Mouse (Mus musculus) spleen, adult 18-20 months (tissue): Measurements from ENCODE around the gene Cdr1.

Experiments used
- DNase-seq, 2 experiments: peaks; one replicate each; pipeline ENCODE4 v3.0.0; 2022; ENCODE audit warnings: mixed read lengths in 2 of 2

Gene Cdr1

GRCm38 (mm10) chrX:61185458-61185857 is at the start of gene Cdr1:
Cdr1 (minus strand) TSS chrX:61185558.
- DNase-seq: no peak

DNA sequence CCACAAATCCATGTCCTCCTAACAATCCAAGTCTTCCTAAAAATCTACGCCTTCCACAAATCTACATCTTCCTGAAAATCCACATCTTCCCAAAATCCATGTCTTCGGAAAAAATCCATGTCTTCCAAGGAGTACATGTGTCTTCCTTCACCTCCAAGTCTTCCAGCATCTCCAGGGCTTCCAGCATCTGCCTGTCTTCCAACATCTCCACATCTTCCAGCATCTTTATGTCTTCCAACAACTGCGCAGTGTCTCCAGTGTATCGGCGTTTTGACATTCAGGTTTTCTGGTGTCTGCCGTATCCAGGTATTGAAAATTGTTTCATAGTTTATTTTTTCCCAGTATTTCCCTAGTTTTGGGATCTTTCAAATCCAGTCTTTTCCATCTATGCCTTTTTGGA is 511 bp upstream of the Cdr1 start:
- no peak for DNase-seq

- DNase-seq: no peak
These were observed 18.8 kb downstream of the Cdr1 start for GRCm38 (mm10) chrX:61166519-61166918.

- no peak for DNase-seq
These were observed 24.1 kb downstream of the Cdr1 start for GRCm38 (mm10) chrX:61161249-61161648.

GRCm38 (mm10) chrX:61154657-61155256 is 30.6 kb downstream of the Cdr1 start:
- no peak for DNase-seq

DNA sequence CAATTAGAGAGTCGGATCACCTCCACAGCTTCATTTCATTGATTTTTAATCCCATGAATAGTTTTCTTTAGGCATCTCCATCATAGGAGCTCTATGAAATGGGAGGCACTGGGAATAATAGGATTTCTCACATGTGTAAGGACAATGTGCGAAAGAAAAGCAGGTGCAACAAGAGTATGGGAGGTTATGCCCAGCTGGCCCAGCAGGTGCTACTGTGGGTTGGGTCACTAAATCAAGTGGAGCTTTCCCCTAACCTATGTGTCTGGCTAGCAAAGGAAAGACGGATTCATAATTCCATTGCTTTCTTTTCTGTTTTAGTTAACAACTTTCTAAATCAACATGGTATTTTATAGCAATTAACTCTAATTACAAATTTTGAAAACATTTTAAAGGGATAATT is 31.1 kb downstream of the Cdr1 start:
- no peak for DNase-seq

- no peak for DNase-seq
These were observed 38.8 kb downstream of the Cdr1 start for GRCm38 (mm10) chrX:61146569-61146968.

DNA sequence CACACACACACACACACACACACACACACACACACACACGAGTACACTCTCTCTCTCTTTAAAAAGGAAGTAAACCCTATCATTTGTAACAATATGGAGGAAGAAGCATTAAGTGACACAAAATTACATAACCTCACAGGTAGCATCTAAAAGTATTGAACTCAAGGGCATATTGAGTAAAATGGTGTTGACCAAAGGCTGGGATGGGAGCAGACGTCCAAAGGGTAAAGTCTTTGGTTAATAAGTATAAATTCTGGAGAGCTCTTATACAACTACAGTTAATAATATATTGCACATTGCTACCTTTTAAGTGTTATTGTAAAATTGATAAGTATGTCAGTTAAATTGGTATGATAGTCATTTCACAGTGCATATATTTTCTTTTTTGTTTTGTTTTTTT is 39.9 kb downstream of the Cdr1 start:
- no peak for DNase-seq

GRCm38 (mm10) chrX:61134592-61134991 is 50.8 kb downstream of the Cdr1 start:
- no peak for DNase-seq
